Mouse (Mus musculus) forebrain, embryonic 14.5 days (tissue): ENCODE data around the gene Trim45. TPM values are rescaled to one million over a fixed set of nuclear protein-coding genes. Genes with fewer than 3 reads are reported as not detected.
A peak's percentile ranks its signal among the peaks of the same experiment; 100 is the strongest.

Experiments
- ATAC-seq: fragments of 200-750 bp; cut with Nextera tagmentation; 2 replicates; pipeline ENCODE4 v1.8.0; 2017; ENCODE audit warnings: mild to moderate bottlenecking, moderate library complexity
- DNase-seq: peaks from one replicate; pipeline ENCODE4 v3.0.0-alpha.2; 2015; ENCODE audit warnings: low spot score
- H3K27ac ChIP-seq: fragments of 300-500 bp; sonication (generic); 2 replicates; pipeline ENCODE4 v1.5.1; 2014; ENCODE audit warnings: low read depth, mild to moderate bottlenecking, control low read depth, low read length, moderate library complexity
- H3K27me3 ChIP-seq: fragments of 300-500 bp; sonication (generic); replicated peaks from 2 replicates; pipeline ENCODE4 v1.6.1; 2014; ENCODE audit warnings: low read length, control low read depth, mixed read lengths; ENCODE audit not compliant: control insufficient read depth, insufficient read depth
- H3K36me3 ChIP-seq: fragments of 300-500 bp; sonication (generic); 2 replicates; pipeline ENCODE4 v1.6.1; 2014; ENCODE audit warnings: low read length, control low read depth; ENCODE audit not compliant: control insufficient read depth, insufficient read depth
- H3K4me1 ChIP-seq: fragments of 300-500 bp; sonication (generic); 2 replicates; pipeline ENCODE4 v1.6.1; 2014; ENCODE audit warnings: antibody characterized with exemption, low read length, control low read depth; ENCODE audit not compliant: control insufficient read depth, insufficient read depth
- H3K4me2 ChIP-seq: fragments of 300-500 bp; sonication (generic); 2 replicates; pipeline ENCODE4 v1.6.1; 2014; ENCODE audit warnings: mild to moderate bottlenecking, control low read depth, low read length
- H3K4me3 ChIP-seq: fragments of 300-500 bp; sonication (generic); 2 replicates; pipeline ENCODE4 v1.5.1; 2014; ENCODE audit warnings: low read depth, low read length, control low read depth
- H3K9ac ChIP-seq: fragments of 300-500 bp; sonication (generic); 2 replicates; pipeline ENCODE4 v1.6.1; 2014; ENCODE audit warnings: mild to moderate bottlenecking, low read length, control low read depth, moderate library complexity
- H3K9me3 ChIP-seq: fragments of 300-500 bp; sonication (generic); replicated peaks from 2 replicates; pipeline ENCODE4 v1.6.1; 2016; ENCODE audit warnings: low read length, control low read depth, mixed read lengths; ENCODE audit not compliant: control insufficient read depth
- WGBS: fragments of 180-500 bp; shearing (Covaris S2); extraction: QIAGEN DNeasy Blood & Tissue Kit; methylation state at CpG from one replicate; pipeline ENCODE4 v1.1.7; 2014; 5-methylcytosine and 5-hydroxymethylcytosine counted together
- polyA plus RNA-seq: library from polyadenylated mRNA; unstranded; fragments of >200 nt; fragmentation: Nextera tagmentation; extraction: Ambion mirVana; gene quantifications from 2 replicates; pipeline ENCODE4 v1.2.1, GENCODE M21; 2014

Trim45 gene
- polyA plus RNA-seq: 7.0 and 7.3 TPM in 2 replicates

DNA sequence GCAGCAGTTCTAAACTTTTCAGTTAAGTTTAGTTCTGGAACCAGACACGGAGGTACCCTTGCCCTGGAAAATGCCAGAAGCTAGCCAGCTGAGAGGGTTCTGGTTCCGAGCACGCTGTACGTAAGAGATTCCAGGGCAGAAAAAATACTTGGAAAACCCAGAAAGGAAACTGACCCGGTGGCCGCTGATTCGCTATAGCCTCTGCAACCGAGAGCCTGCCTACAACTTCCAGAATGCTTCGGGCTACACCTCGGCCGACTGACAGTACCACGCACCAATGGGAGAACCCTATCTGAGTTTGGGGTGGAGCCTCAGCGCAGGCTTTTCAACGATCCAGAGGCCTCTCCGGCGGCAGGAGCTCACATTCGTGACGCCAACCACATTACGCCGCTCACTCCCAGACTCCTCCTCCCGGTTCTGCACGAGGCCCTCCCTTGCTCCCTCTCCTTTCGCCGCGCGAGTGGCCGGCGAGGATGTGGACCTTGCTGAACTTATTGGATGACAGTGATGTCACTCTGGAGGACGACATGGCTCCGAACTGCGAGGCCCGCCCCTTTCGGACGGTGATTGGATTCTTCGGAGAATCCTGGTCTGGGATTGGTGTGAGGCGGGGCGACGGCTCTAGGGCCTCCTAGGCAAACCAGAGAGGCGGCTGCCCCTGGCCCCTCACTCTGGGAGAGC, at the start of gene Trim45:
Gene Trim45 (plus strand): TSS at position 378 of the 681 bp plus-strand sequence.
- Histone ChIP-seq H3K4me3 (peak within 1 kb of the TSS; percentile 52), H3K27ac (peak within 1 kb of the TSS; percentile 72; the same call in 1 of the 2 replicates), H3K4me2 (peak within 1 kb of the TSS; percentile 72), H3K9ac (peak within 1 kb of the TSS; percentile 81), H3K4me1 (peaks cover 23% of the 10 kb centered on the region), H3K36me3 (no peaks in the 10 kb centered on the region), H3K27me3 (no peaks in the 10 kb centered on the region), H3K9me3 (no peaks in the 10 kb centered on the region)
- under 1% methylated on average over 39 of the region's 39 CpGs for WGBS
- DNase-seq (peak; percentile 100), ATAC-seq (peak; percentile 98)

DNA sequence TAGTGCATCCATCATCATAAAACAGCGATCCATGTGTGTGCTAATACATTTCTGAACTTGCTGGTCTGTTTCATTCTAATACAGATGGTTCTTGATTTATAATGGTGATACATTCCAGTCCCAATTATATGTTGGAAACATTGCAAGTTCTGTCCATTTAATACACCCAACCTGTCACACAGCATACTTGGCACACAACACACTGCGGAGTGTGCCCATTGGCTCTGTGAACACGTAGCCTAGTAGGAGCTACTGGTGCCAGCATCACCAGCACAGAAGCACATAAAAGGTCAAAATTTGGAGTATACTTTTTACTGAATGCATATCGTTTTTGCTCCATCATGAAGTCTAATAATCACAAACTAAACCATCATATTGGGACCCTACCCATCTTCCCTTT, 44.9 kb upstream of the Trim45 start:
- 88% methylated on average over 4 of the region's 4 CpGs for WGBS
- no peak overlapping the region for H3K4me3 ChIP-seq
- H3K27ac ChIP-seq: no peak overlapping the region
- no peaks in the 10 kb centered on the region for H3K27me3 ChIP-seq
- no peaks in the 10 kb centered on the region for H3K4me1 ChIP-seq
- ATAC-seq (no peak), DNase-seq (no peak)
- H3K4me2 ChIP-seq: no peak overlapping the region
- no peak overlapping the region for H3K9ac ChIP-seq
- no peaks in the 10 kb centered on the region for H3K9me3 ChIP-seq
- no peaks in the 10 kb centered on the region for H3K36me3 ChIP-seq

DNA sequence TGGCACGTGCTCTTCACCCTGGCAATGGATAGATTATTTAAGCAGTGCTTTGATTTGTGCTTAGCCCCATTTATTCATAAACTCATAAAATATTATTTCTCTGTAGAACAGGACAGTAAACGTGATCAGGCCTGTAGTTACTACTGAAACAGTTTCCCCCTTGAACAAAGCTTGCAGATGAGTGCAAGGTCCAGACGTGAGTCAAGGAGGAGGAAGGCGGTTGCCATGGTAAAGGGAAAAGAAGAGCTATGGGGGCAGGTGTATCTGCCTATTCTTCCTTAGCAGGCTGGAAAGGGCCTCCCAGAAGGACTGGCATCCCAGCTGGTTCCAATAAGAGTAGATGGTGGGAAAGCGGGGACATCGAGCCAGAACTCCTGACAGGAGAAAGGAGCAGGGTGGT, 40.6 kb upstream of the Trim45 start:
- no peaks in the 10 kb centered on the region for H3K9me3 ChIP-seq
- no peak overlapping the region for H3K4me3 ChIP-seq
- 85% methylated on average over 6 of the region's 6 CpGs for WGBS
- no peak overlapping the region for H3K27ac ChIP-seq
- no peaks in the 10 kb centered on the region for H3K36me3 ChIP-seq
- H3K4me2 ChIP-seq: no peak overlapping the region
- DNase-seq: no peak
- ATAC-seq: no peak
- no peak overlapping the region for H3K9ac ChIP-seq
- no peaks in the 10 kb centered on the region for H3K4me1 ChIP-seq
- H3K27me3 ChIP-seq: no peaks in the 10 kb centered on the region

GRCm38 (mm10) chr3:100881843-100882634, 40.0 kb upstream of the Trim45 start:
- H3K27ac ChIP-seq: no peak overlapping the region
- no peaks in the 10 kb centered on the region for H3K36me3 ChIP-seq
- H3K4me2 ChIP-seq: no peak overlapping the region
- H3K9me3 ChIP-seq: no peaks in the 10 kb centered on the region
- no peaks in the 10 kb centered on the region for H3K4me1 ChIP-seq
- H3K4me3 ChIP-seq: no peak overlapping the region
- DNase-seq: peak; percentile 24
- H3K9ac ChIP-seq: no peak overlapping the region
- no peaks in the 10 kb centered on the region for H3K27me3 ChIP-seq
- no peak for ATAC-seq
- WGBS: 82% methylated on average over 9 of the region's 9 CpGs

GRCm38 (mm10) chr3:100889234-100889633, 32.8 kb upstream of the Trim45 start:
- ATAC-seq: no peak
- WGBS: 88% methylated on average over 1 of the region's 1 CpGs
- H3K4me3 ChIP-seq: no peak overlapping the region

GRCm38 (mm10) chr3:100890406-100890805, 31.6 kb upstream of the Trim45 start:
- Histone ChIP-seq H3K4me1 (no peaks in the 10 kb centered on the region), H3K4me3 (no peak overlapping the region), H3K4me2 (no peak overlapping the region), H3K36me3 (no peaks in the 10 kb centered on the region), H3K27me3 (no peaks in the 10 kb centered on the region), H3K27ac (no peak overlapping the region), H3K9ac (no peak overlapping the region), H3K9me3 (no peaks in the 10 kb centered on the region)
- no peak for DNase-seq
- 95% methylated on average over 3 of the region's 3 CpGs for WGBS
- ATAC-seq: no peak

More at GRCm38 (mm10) chr3:100889234-100889633, 32.8 kb upstream of the Trim45 start:
- no peak for DNase-seq
- Histone ChIP-seq H3K4me1 (no peaks in the 10 kb centered on the region), H3K9ac (no peak overlapping the region), H3K27me3 (no peaks in the 10 kb centered on the region), H3K36me3 (no peaks in the 10 kb centered on the region), H3K4me2 (no peak overlapping the region), H3K27ac (no peak overlapping the region), H3K9me3 (no peaks in the 10 kb centered on the region)

- H3K36me3 ChIP-seq: no peaks in the 10 kb centered on the region
- WGBS: 56% methylated on average over 11 of the region's 11 CpGs
- no peaks in the 10 kb centered on the region for H3K9me3 ChIP-seq
- no peak for ATAC-seq
- no peaks in the 10 kb centered on the region for H3K4me1 ChIP-seq
- H3K9ac ChIP-seq: no peak overlapping the region
- H3K4me3 ChIP-seq: no peak overlapping the region
- no peak overlapping the region for H3K27ac ChIP-seq
- no peaks in the 10 kb centered on the region for H3K27me3 ChIP-seq
- H3K4me2 ChIP-seq: no peak overlapping the region
- no peak for DNase-seq
Measured at GRCm38 (mm10) chr3:100892383-100893335, 29.3 kb upstream of the Trim45 start.

DNA sequence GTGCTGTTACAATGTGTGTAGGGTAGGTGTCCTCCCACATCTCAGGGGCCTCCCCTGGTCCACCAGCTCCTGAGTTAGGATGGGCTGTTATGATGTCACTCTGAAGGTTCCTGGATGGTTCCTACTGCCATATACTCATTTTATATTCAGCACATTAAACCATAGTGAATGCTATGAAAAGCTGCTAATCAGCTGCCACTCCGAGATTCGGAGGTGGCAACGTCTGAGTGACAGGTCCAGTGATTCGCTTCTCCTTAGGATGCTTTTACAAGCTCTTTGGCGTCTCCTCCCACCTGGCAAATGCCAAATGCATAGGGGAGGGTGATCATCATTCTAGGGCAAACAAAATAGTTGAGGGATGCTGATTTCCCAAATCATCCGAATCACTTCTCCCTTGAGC, 26.5 kb upstream of the Trim45 start:
- no peak overlapping the region for H3K4me3 ChIP-seq
- no peak overlapping the region for H3K9ac ChIP-seq
- ATAC-seq (no peak), DNase-seq (peak; percentile 13)
- H3K36me3 ChIP-seq: no peaks in the 10 kb centered on the region
- H3K4me1 ChIP-seq: no peaks in the 10 kb centered on the region
- 61% methylated on average over 6 of the region's 6 CpGs for WGBS
- H3K4me2 ChIP-seq: no peak overlapping the region
- no peaks in the 10 kb centered on the region for H3K27me3 ChIP-seq
- no peaks in the 10 kb centered on the region for H3K9me3 ChIP-seq
- no peak overlapping the region for H3K27ac ChIP-seq
